Mouse (Mus musculus) MEL (cell line): ENCODE measurements around the gene Slc22a5. TPM values are rescaled to one million over a fixed set of nuclear protein-coding genes. Genes with fewer than 3 reads are reported as not detected.

Experiments
- DNase-seq: peaks from one replicate; pipeline ENCODE4 v3.0.0; 2011; ENCODE audit warnings: low read depth, low spot score
- H3K27ac ChIP-seq: 2 replicates; pipeline ENCODE4 v1.5.1; 2012; ENCODE audit warnings: low read depth, mild to moderate bottlenecking, control low read depth, low read length, moderate library complexity; ENCODE audit not compliant: control insufficient read depth
- H3K27me3 ChIP-seq, 2 experiments: fragments of 150-350 bp in 1 of 2; sonication (generic) in 1 of 2; 2 replicates each; pipeline ENCODE4 v1.6.1; 2012; ENCODE audit warnings: low read length in 2 of 2, mild to moderate bottlenecking in 2 of 2, improper control_type of control experiment in 1 of 2, moderate library complexity in 1 of 2; ENCODE audit not compliant: insufficient read depth in 2 of 2, control insufficient read depth in 1 of 2
- H3K36me3 ChIP-seq, 2 experiments: 2 replicates each; pipeline ENCODE4 v1.6.1; 2012 to 2014; ENCODE audit warnings: low read length in 2 of 2, improper control_type of control experiment in 1 of 2, inconsistent platforms in 1 of 2, mild to moderate bottlenecking in 1 of 2; ENCODE audit not compliant: insufficient read depth in 2 of 2, control insufficient read depth in 1 of 2
- H3K4me1 ChIP-seq, 2 experiments: fragments of 150-350 bp in 1 of 2; sonication (generic) in 1 of 2; 2 replicates each; pipeline ENCODE4 v1.6.1; 2012; ENCODE audit warnings: low read length in 2 of 2, improper control_type of control experiment in 1 of 2, mild to moderate bottlenecking in 1 of 2; ENCODE audit not compliant: insufficient read depth in 2 of 2, control insufficient read depth in 1 of 2
- H3K4me3 ChIP-seq, 2 experiments: fragments of 150-350 bp in 1 of 2; sonication (generic) in 1 of 2; 2 replicates each; pipeline ENCODE4 v1.5.1; 2012; ENCODE audit warnings: low read depth in 2 of 2, low read length in 2 of 2, mild to moderate bottlenecking in 2 of 2, moderate library complexity in 2 of 2, control low read depth in 1 of 2, improper control_type of control experiment in 1 of 2; ENCODE audit not compliant: control insufficient read depth in 1 of 2, insufficient read depth in 1 of 2
- H3K79me2 ChIP-seq: 2 replicates; pipeline ENCODE4 v1.6.1; 2012; ENCODE audit warnings: mild to moderate bottlenecking, low read length, moderate library complexity; ENCODE audit not compliant: control insufficient read depth, poor library complexity, insufficient read depth
- H3K9ac ChIP-seq: 2 replicates; pipeline ENCODE4 v1.6.1; 2012; ENCODE audit warnings: low read depth, mild to moderate bottlenecking, control low read depth, low read length, moderate library complexity; ENCODE audit not compliant: control insufficient read depth, poor library complexity, severe bottlenecking
- H3K9me3 ChIP-seq: fragments of 150-350 bp; sonication (generic); replicated peaks from 2 replicates; pipeline ENCODE4 v1.6.1; 2012; ENCODE audit warnings: mild to moderate bottlenecking, low read length, improper control_type of control experiment, moderate library complexity; ENCODE audit not compliant: insufficient read depth
- BHLHE40 ChIP-seq: IDR thresholded peaks from 2 replicates; pipeline ENCODE4 v1.6.1; 2012; ENCODE audit warnings: low read depth, mild to moderate bottlenecking, inconsistent platforms, low read length, improper control_type of control experiment, borderline replicate concordance
- CHD1 ChIP-seq: IDR thresholded peaks from 2 replicates; pipeline ENCODE4 v1.6.1; 2012; ENCODE audit warnings: low read depth, mild to moderate bottlenecking, inconsistent platforms, low read length, improper control_type of control experiment
- CHD2 ChIP-seq: IDR thresholded peaks from 2 replicates; pipeline ENCODE4 v1.6.1; 2011; ENCODE audit warnings: low read length, improper control_type of control experiment
- CTCF ChIP-seq, 3 experiments: IDR thresholded peaks in 2 of 3; conservative IDR thresholded peaks in 1 of 3; 2 replicates each; pipeline ENCODE4 v1.5.1; 2011 to 2012; ENCODE audit warnings: low read length in 3 of 3, low read depth in 2 of 3, mild to moderate bottlenecking in 2 of 3, improper control_type of control experiment in 1 of 3, inconsistent platforms in 1 of 3, mixed read lengths in 1 of 3, moderate library complexity in 1 of 3; ENCODE audit not compliant: control insufficient read depth in 1 of 3, insufficient read depth in 1 of 3, poor library complexity in 1 of 3, severe bottlenecking in 1 of 3
- E2F4 ChIP-seq: IDR thresholded peaks from 2 replicates; pipeline ENCODE4 v1.6.1; 2011; ENCODE audit warnings: low read depth, low read length, improper control_type of control experiment, borderline replicate concordance
- EP300 ChIP-seq, 2 experiments: IDR thresholded peaks; 2 replicates each; pipeline ENCODE4 v1.6.1; 2011; ENCODE audit warnings: improper control_type of control experiment in 2 of 2, low read length in 2 of 2, low read depth in 1 of 2, mild to moderate bottlenecking in 1 of 2
- ETS1 ChIP-seq: IDR thresholded peaks from 2 replicates; pipeline ENCODE4 v1.6.1; 2012; ENCODE audit warnings: low read depth, mild to moderate bottlenecking, inconsistent platforms, low read length, improper control_type of control experiment, moderate library complexity
- GABPA ChIP-seq: IDR thresholded peaks from 2 replicates; pipeline ENCODE4 v1.6.1; 2012; ENCODE audit warnings: low read depth, mild to moderate bottlenecking, inconsistent platforms, low read length, improper control_type of control experiment, moderate library complexity
- GATA1 ChIP-seq: IDR thresholded peaks from 2 replicates; pipeline ENCODE4 v1.6.1; 2011; ENCODE audit warnings: low read depth, low read length, improper control_type of control experiment
- HCFC1 ChIP-seq: IDR thresholded peaks from 2 replicates; pipeline ENCODE4 v1.6.1; 2012; ENCODE audit warnings: low read depth, mild to moderate bottlenecking, inconsistent platforms, low read length, improper control_type of control experiment, moderate library complexity
- JUND ChIP-seq: IDR thresholded peaks from 2 replicates; pipeline ENCODE4 v1.6.1; 2011; ENCODE audit warnings: low read depth, mild to moderate bottlenecking, improper control_type of control experiment, low read length
- KAT2A ChIP-seq: conservative IDR thresholded peaks from 2 replicates; pipeline ENCODE4 v1.6.1; 2012; ENCODE audit warnings: low read depth, low read length, improper control_type of control experiment, inconsistent platforms
- MAX ChIP-seq: IDR thresholded peaks from 2 replicates; pipeline ENCODE4 v1.6.1; 2011; ENCODE audit warnings: low read length, improper control_type of control experiment
- MAZ ChIP-seq: IDR thresholded peaks from 2 replicates; pipeline ENCODE4 v1.6.1; 2012; ENCODE audit warnings: low read depth, mild to moderate bottlenecking, inconsistent platforms, low read length, improper control_type of control experiment
- MEF2A ChIP-seq: IDR thresholded peaks from 2 replicates; pipeline ENCODE4 v1.6.1; 2014; ENCODE audit warnings: low read depth, mild to moderate bottlenecking, inconsistent platforms, low read length, improper control_type of control experiment; ENCODE audit not compliant: poor library complexity, insufficient replicate concordance, severe bottlenecking; ENCODE audit errors: extremely low read depth
- MXI1 ChIP-seq: IDR thresholded peaks from 2 replicates; pipeline ENCODE4 v1.6.1; 2011; ENCODE audit warnings: mild to moderate bottlenecking, low read depth, low read length, improper control_type of control experiment
- MYB ChIP-seq: IDR thresholded peaks from 2 replicates; pipeline ENCODE4 v1.6.1; 2011; ENCODE audit warnings: mild to moderate bottlenecking, low read depth, low read length, improper control_type of control experiment
- MYC ChIP-seq: IDR thresholded peaks from 2 replicates; pipeline ENCODE4 v1.6.1; 2011; ENCODE audit warnings: low read depth, mild to moderate bottlenecking, low read length, improper control_type of control experiment, moderate library complexity
- NELFE ChIP-seq: IDR thresholded peaks from 2 replicates; pipeline ENCODE4 v1.6.1; 2011; ENCODE audit warnings: low read depth, low read length, improper control_type of control experiment
- NRF1 ChIP-seq: IDR thresholded peaks from 2 replicates; pipeline ENCODE4 v1.6.1; 2014; ENCODE audit warnings: low read depth, mild to moderate bottlenecking, inconsistent platforms, low read length, improper control_type of control experiment, moderate library complexity; ENCODE audit not compliant: poor library complexity, insufficient read depth, severe bottlenecking
- POLR2AphosphoS2 ChIP-seq: IDR thresholded peaks from 2 replicates; pipeline ENCODE4 v1.6.1; 2011; ENCODE audit warnings: low read length, improper control_type of control experiment
- RAD21 ChIP-seq: IDR thresholded peaks from 2 replicates; pipeline ENCODE4 v1.6.1; 2011; ENCODE audit warnings: mild to moderate bottlenecking, low read depth, low read length, improper control_type of control experiment
- RCOR1 ChIP-seq: IDR thresholded peaks from 2 replicates; pipeline ENCODE4 v1.6.1; 2012; ENCODE audit warnings: low read depth, mild to moderate bottlenecking, inconsistent platforms, low read length, improper control_type of control experiment
- SIN3A ChIP-seq: IDR thresholded peaks from 2 replicates; pipeline ENCODE4 v1.6.1; 2012; ENCODE audit warnings: low read length, improper control_type of control experiment, inconsistent platforms
- TAL1 ChIP-seq: IDR thresholded peaks from 2 replicates; pipeline ENCODE4 v1.6.1; 2012; ENCODE audit warnings: mild to moderate bottlenecking, inconsistent platforms, low read length, moderate library complexity, mixed read lengths
- TBP ChIP-seq: IDR thresholded peaks from 2 replicates; pipeline ENCODE4 v1.8.0; 2011; ENCODE audit warnings: low read depth, low read length, improper control_type of control experiment
- TCF12 ChIP-seq: IDR thresholded peaks from 2 replicates; pipeline ENCODE4 v1.6.1; 2014; ENCODE audit warnings: low read depth, mild to moderate bottlenecking, inconsistent platforms, low read length, improper control_type of control experiment, moderate library complexity
- UBTF ChIP-seq: IDR thresholded peaks from 2 replicates; pipeline ENCODE4 v1.6.1; 2012; ENCODE audit warnings: low read depth, mild to moderate bottlenecking, inconsistent platforms, low read length, improper control_type of control experiment, moderate library complexity, borderline replicate concordance; ENCODE audit not compliant: insufficient read depth
- USF1 ChIP-seq: IDR thresholded peaks from 2 replicates; pipeline ENCODE4 v1.6.1; 2014; ENCODE audit warnings: low read depth, mild to moderate bottlenecking, inconsistent platforms, low read length, improper control_type of control experiment, moderate library complexity
- USF2 ChIP-seq, 2 experiments: IDR thresholded peaks; 2 replicates each; pipeline ENCODE4 v1.6.1; 2011 to 2012; ENCODE audit warnings: improper control_type of control experiment in 2 of 2, low read length in 2 of 2, borderline replicate concordance in 1 of 2, inconsistent platforms in 1 of 2, low read depth in 1 of 2, mild to moderate bottlenecking in 1 of 2; ENCODE audit not compliant: insufficient read depth in 1 of 2
- ZC3H11A ChIP-seq: IDR thresholded peaks from 2 replicates; pipeline ENCODE4 v1.6.1; 2012; ENCODE audit warnings: low read depth, mild to moderate bottlenecking, inconsistent platforms, low read length, improper control_type of control experiment
- ZKSCAN1 ChIP-seq: IDR thresholded peaks from 2 replicates; pipeline ENCODE4 v1.6.1; 2012; ENCODE audit warnings: low read depth, mild to moderate bottlenecking, inconsistent platforms, low read length, improper control_type of control experiment, moderate library complexity
- ZMIZ1 ChIP-seq: IDR thresholded peaks from 2 replicates; pipeline ENCODE4 v1.6.1; 2012; ENCODE audit warnings: low read depth, mild to moderate bottlenecking, inconsistent platforms, low read length, improper control_type of control experiment, moderate library complexity
- ZNF384 ChIP-seq: IDR thresholded peaks from 2 replicates; pipeline ENCODE4 v1.6.1; 2012; ENCODE audit warnings: low read depth, mild to moderate bottlenecking, inconsistent platforms, low read length, improper control_type of control experiment
- polyA plus RNA-seq, 2 experiments: library from polyadenylated mRNA; stranded (reverse) in 1 of 2; unstranded in 1 of 2; fragments of >175 nt in 1 of 2; fragments of >200 nt in 1 of 2; gene quantifications; 2 replicates each; pipeline versions ENCODE4 v1.2.1 to v1.2.4; 2012; ENCODE audit warnings: low replicate concordance in 2 of 2, low read depth in 1 of 2; ENCODE audit not compliant: insufficient read length in 2 of 2, insufficient read depth in 1 of 2, missing spikeins in 1 of 2
- total RNA-seq: library from RNA; depleted of rRNA; stranded (reverse); fragments of 300-350 nt; gene quantifications from 2 replicates; pipeline ENCODE4 v1.2.3, GENCODE M21; 2012; rRNA removed

Slc22a5 gene
- total RNA-seq (10.2 and 11.8 TPM in 2 replicates), polyA plus RNA-seq (10 to 100 TPM in 1 of 2 experiments, not detected in 1; 12.5 TPM)

DNA sequence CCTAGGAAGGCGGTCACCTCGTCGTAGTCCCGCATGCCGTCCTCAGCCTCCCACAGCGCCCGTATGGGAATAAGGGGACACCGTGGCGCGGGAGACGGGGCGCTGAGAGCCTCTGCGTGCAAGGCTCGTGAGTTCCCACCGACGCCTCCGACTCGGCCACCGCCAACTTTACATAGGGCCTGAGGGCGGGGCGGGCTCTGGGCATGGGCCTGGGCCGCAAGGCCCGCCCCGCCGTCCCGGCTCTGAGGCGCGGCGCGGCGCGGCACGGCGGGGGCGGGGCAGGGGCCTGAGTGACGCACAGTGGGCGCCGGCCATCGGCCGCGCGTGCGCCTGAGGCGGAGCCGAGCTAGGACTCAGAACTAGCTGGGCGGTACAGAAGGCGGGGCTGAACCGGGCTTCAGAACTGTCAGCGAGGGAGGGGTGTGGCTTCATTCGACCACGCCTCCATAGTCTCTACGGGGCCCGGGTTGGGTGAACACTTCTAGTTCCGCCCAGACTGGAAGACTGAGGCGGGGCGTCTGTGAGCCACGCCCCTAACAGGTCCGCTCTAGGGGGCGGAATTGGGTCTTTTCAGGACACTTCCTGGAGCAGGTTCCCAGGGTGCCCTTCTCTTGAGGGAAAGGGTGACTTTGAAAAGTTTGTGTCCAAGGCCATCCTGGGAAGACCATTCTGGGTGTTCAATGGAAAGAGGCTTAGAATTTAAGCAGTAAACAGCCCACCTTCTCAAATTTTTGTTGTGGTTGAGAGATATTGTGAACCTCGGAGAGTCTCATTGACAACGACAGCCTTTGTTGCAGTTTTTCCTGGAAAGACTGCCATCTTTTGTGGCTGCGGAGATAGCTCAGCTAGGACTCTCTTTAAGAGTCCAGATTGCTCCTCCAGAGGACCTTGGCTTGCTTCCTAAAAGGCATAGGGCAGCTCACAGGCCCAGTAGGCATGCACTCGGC lies at the start of gene Slc22a5:
Gene Slc22a5, minus strand, starts transcription at position 156 of the 947 bp plus-strand sequence.
- peaks cover 0 to 22% of the 10 kb centered on the region in 2 experiments; a peak in 2 of 4 replicates for H3K36me3 ChIP-seq
- peak; percentile 100 for DNase-seq
- H3K27ac ChIP-seq: peak within 1 kb of the TSS; percentile 87
- H3K79me2 ChIP-seq: peaks cover 10% of the 10 kb centered on the region
- peak within 1 kb of the TSS; percentile 77 for H3K9ac ChIP-seq
- H3K4me3 ChIP-seq: peak within 1 kb of the TSS; percentile 70 to 82
- no peaks in the 10 kb centered on the region for H3K9me3 ChIP-seq
- peaks cover 7 to 22% of the 10 kb centered on the region in 2 experiments for H3K4me1 ChIP-seq
- no peaks in the 10 kb centered on the region for H3K27me3 ChIP-seq
- no peak for TF ChIP-seq ZNF384
- no peak for TF ChIP-seq EP300 (IDR thresholded peaks at IDR 0.05; ENCODE audit: low read depth in 1 of 2, low read length in 2 of 2)
- TF ChIP-seq MYB: no peak
- no peak for TF ChIP-seq ZKSCAN1
- TF ChIP-seq GATA1: no peak
- TF ChIP-seq MAZ: no peak
- TF ChIP-seq SIN3A: peak; percentile 68
- no peak for TF ChIP-seq USF2 (IDR thresholded peaks at IDR 0.05; ENCODE audit: borderline replicate concordance in 1 of 2, insufficient read depth in 1 of 2, low read depth in 1 of 2, low read length in 2 of 2)
- TF ChIP-seq E2F4: no peak
- no peak for TF ChIP-seq MYC
- TF ChIP-seq CHD2: no peak
- no peak for TF ChIP-seq TAL1
- no peak for TF ChIP-seq CHD1
- TF ChIP-seq CTCF (IDR thresholded peaks at IDR 0.05 in 2 of 3, conservative IDR thresholded peaks at IDR 0.05 in 1 of 3; ENCODE audit: control insufficient read depth in 1 of 3, insufficient read depth in 1 of 3, low read depth in 2 of 3, low read length in 3 of 3, poor library complexity in 1 of 3, severe bottlenecking in 1 of 3): no peak; a peak in 1 of 6 replicates
- TF ChIP-seq TCF12: peak; percentile 31; the same call in 1 of the 2 replicates
- no peak for TF ChIP-seq KAT2A
- no peak for TF ChIP-seq UBTF
- TF ChIP-seq RAD21: no peak
- TF ChIP-seq BHLHE40: no peak
- peak; percentile 19; the same call in 1 of the 2 replicates for TF ChIP-seq ETS1
- TF ChIP-seq HCFC1: peak; percentile 75
- TF ChIP-seq RCOR1: no peak
- TF ChIP-seq GABPA: no peak
- no peak for TF ChIP-seq ZC3H11A
- peak; percentile 60 for TF ChIP-seq MAX
- TF ChIP-seq MEF2A: no peak
- peak; percentile 34; the same call in 1 of the 2 replicates for TF ChIP-seq MXI1
- TF ChIP-seq TBP: peak; percentile 88
- TF ChIP-seq POLR2AphosphoS2: 0 out of 2 replicates have a peak, but pooled peaks have one; percentile 74
- no peak for TF ChIP-seq USF1
- peak; percentile 76 for TF ChIP-seq NELFE
- no peak for TF ChIP-seq JUND
- peak; percentile 90 for TF ChIP-seq NRF1
- TF ChIP-seq ZMIZ1: peak; percentile 46; the same call in 1 of the 2 replicates
